Mouse (Mus musculus) thymus, postnatal 14 days (tissue): Measurements from ENCODE around the gene Hif3a.
A peak's percentile ranks its signal among the peaks of the same experiment; 100 is the strongest.
"Not testable (repeated sequence)": the region's sequence is repeated elsewhere in the genome, so short reads cannot be mapped to it uniquely, and the experiment has no call there.

ENCODE experiments used
- DNase-seq: peaks from one replicate; pipeline ENCODE4 v3.0.0; 2021

Hif3a gene

DNA sequence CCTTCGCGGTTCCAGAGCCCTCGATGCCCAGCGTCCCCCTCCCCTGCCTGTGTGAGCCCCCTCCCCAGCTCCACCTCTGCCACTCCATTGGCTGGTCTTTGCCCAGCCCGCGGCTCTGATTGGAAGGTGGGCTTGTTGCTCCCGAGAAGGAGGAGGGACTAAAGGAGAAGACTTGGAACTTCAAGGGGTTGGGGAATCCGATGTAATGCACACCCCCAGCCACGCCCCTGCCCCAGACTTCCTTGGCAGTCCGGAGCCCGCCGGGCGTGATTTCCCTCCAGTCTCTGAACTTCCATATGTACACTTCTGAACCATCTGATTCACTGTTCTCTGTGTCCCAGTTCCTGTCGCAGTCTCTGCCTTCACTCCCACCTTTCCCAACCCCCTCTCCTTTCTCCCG, at the start of gene Hif3a:
Hif3a (minus strand) TSS at position 39 of the 400 bp plus-strand sequence.
- DNase-seq = no peak

DNA sequence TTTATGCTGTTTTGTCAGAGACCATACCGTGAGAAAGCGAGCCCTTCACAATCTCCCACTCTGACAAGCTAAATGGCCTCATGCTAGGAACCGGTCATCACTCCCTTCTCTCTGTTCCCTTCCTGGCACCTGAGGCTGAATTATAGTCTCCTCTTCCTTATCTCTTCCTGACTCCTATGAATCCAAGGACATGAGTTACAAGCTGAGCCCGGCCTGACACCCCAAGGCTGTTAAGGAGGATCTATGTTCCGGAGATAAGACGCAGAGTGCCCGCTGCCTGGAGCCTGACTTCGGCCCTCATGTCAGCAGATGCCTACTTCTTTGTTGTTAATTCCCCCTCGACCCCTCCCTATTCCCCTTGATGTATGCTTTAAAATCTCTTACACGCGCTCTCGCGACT, 39.4 kb upstream of the Hif3a start:
- DNase-seq = not testable (repeated sequence)

DNA sequence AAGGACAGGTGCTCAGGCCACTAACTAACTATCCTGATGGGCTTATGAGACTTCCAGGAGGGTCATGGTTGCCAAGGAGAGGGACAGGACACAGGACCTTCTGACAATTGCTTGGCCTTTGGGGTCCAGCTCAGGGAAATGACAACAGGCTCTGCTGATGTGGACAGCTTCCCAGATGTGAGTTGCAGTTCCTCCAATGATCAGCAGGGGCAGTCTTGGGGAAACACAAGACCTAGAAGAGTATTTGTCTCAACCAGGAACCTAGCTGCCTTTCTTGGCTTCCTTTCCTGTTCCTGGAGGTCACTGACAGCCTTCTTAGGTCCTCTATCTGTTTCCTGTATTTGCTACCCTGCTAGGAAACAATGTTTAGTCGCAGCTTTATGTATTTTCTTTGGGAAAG, 29.1 kb upstream of the Hif3a start:
- peak; percentile 44 for DNase-seq

DNA sequence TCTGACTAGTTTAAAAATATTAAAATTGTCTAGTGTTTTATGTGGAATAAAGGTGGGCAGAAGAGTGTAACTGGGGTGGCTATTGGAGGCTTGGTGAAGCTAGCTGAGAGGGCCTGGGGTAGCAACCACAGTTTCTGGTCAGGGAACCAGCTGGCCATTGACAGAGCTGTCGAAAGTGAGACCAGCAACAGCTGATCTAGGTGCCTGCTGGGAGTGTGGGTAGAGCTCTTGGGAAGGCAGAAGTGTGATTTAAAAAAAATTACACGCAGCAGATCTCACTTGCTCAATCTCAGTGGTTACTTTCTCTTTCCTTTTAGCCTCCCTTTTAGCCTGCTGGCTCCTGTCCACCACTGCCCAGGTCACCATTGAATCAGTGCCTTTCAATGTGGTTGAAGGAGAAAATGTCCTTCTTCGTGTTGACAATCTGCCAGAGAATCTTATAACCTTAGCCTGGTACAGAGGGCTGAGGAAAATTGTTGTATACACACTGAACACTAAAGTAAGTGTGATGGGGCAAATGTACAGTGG, 27.9 kb upstream of the Hif3a start:
- no peak for DNase-seq

DNA sequence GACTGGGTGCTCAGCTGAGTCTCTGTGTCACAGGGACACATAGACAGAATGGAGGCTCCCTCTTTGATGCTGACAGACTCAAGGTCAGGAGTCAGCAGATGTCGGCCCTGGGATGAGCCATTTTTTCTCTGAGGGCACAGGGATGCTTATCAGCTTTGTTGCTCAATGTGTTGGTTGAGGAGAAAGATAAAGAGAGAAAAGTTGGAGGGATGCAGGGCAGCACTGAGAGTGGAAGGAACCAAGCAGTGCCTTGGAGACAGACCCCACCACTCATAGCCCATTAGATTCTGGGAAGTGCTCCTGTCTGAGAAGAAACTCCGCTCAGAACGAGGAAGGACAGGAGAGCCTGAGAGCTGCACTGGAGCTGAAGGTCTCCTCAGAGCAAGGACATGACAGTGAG, 25.5 kb upstream of the Hif3a start:
- DNase-seq = no peak

DNA sequence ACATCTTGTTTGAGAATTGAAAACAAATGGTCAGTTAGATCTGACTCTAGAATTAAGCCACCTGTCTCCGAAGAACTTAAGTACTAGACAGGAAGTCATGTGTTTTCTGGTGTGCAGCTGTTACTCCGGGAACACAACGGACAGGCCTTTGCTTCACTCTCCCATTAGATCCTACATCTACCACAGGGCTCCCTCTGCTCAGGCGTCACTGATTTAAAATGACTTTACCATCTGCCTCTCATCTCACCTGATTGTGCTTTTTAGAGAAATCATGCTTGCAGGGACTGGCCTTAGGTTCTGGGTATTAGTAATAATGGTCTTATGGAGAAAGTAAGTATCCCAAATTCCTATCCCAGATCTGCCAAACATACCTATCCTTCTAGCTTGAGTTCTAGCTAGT, 20.5 kb upstream of the Hif3a start:
- no peak for DNase-seq

DNA sequence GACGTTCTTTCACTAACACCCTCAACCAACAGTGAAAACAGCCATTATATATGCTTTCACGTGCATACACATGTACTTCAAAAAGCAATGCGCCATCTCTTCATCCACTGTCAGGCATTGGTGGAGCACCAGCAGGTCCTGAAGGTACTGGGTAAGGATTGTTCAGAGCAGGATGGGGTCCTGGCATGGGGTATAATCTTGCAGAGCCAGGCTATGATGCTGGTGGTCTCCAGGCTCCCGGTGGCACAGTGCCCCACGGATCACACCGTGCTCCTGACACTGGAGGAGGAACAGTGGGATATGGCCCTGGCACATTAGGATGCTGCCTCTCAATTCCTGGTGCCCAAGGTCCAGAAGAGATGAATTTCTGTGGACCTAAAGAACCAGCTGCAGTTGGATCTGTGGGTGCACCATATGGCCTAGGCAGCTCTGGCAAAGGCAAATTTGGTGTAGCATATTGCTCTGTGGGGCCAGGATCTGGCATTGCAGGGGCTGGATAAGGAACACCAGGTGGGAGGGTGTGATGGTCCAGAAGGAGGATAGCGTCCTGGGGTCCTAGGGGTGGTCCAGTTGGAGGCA, 15.9 kb upstream of the Hif3a start:
- DNase-seq = no peak

DNA sequence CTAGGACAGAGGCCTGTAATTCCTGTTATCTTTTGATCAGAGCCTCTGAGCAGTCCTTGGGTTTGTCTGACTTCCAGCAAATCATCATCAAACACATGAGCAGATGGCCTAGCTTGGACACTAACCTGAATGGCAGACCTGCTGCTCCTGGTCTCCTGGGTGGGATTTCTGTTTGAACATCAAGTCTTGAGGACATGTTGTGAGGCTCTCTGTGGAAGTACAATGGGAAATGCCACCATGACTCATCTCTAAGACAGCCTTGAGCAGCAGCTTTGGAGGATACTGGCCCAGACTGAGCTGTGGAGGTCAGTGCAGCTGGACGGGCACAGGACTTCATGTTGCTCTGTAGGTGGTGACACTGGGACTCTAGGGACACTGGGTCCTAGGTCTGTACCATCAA, 14.3 kb upstream of the Hif3a start:
- DNase-seq = no peak

DNA sequence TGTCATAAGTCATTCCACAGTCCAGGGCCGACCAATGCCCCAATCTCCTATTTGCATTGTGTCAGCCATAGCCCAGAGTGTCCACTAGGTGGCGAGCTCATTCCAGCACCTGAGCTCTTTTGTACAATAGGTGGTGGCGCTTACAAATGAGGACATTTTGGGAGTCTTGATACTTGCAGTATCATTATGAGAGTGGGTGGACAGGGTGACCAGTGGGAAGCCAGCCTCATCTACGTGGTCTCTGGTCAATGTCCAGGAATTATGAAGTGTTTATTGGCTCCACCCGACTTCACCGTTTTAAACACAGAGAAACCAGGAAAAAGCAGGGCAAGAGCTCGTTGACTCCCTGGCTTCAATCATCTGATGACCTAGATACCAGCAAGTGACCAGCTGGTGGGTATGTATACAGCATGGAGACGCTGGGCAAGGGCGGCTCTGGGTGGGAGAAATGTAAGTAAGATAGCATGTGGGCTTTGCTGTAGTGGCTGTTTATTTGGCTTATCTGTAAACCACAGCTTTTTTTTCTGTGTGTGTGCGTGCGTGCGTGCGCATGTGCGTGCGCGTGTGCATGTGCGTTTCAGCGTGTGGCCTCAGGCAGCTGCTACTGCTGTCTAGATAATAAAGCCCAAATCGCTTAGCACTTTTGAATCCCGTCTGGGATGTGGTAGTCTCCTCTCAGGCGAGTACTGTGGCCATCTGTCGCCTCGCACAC, 11.8 kb upstream of the Hif3a start, which contains the start of gene Psg16:
Psg16 (plus strand) TSS at position 137 of the 712 bp plus-strand sequence.
- peak; percentile 60 for DNase-seq

DNA sequence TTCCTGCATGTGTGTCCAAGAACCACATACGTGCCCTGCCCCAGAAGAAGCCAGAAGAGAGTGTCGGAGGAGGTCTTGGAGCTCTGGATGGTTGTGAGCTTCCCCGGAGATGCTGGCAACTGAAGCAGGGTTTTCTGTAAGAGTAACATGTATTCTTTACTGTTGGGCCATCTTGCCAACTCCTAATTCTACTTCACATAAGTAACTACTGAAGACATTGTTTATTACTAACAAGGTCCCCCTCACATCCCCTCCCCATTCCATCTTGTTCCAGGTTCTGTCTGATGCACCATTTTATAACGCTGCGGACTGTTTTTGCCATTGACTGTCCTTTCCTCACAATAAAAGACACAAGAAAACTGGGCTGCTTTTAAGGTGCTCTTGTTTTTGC, 11.3 kb upstream of the Hif3a start:
- DNase-seq = no peak

DNA sequence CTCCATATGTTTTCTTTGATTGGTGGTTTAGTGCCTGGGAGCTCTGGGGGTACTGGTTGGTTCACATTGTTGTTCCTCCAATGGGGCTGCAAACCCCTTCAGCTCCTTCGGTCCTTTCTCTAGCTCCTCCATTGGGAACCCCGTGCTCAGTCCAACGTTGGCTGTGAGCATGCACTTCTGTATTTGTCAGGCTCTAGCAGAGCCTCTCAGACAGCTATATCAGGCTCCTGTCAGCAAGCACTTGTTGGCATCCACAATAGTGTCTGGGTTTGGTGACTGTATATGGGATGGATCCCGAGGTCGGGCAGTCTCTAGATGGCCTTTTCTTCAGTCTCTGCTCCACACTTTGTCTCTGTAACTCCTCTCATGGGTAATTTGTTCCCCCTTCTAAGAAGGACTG, 5.4 kb upstream of the Hif3a start:
- DNase-seq = not testable (repeated sequence)

DNA sequence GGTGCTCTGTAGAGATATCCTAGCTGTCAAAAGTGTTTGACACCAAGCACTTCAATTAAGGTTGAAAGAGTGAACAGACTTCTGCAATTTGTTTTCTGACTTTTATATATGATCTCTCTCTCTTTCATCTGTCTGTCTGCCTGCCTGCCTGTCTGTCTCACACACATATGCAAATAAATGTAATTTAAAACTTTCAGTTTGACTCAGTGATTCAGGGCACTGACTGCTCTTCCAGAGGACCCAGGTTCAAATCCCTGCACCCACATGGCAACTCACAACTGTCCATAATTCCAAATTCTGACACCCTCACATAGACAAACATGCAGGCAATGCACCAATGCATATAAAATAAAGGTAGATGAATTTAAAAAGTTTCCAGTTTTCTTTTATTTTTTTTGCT, 4.8 kb upstream of the Hif3a start:
- DNase-seq = no peak

DNA sequence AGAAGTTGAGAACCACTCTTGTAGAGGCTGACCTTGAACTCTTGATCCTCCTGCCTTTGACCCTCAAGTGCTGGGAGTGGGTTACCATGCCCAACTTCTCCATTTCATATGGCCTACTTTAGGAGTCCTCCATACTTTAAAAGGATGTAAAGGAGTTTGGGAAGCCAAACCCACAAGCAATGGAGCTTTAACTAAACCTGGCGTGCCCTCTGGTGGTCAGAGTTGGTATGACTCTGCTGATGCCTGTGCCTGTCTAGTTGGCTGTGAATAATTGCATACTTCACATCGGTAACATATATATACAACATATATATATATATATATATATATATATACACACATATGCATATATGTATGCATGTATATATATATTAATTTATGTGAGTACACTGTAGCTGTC, 4.2 kb upstream of the Hif3a start:
- DNase-seq = peak; percentile 83

DNA sequence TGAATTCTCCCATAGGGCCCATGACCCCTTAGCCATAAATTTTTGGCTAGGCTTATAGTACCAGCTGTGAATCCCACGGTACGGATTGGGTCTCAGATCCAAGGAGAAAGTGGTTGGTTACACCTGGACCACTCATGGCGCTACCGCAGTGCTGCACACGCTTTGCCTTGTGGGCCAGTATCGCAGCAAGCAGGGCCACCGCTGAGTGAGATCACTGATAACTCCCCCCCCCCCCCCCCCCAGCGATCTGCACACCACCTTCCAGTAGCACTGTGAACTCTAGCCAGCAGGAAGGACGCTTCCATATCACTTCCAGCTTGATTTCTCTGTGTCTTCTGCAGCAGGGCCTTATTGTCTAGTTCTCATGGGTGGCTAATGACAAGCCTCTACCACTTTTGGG, 3.4 kb upstream of the Hif3a start:
- DNase-seq = no peak

DNA sequence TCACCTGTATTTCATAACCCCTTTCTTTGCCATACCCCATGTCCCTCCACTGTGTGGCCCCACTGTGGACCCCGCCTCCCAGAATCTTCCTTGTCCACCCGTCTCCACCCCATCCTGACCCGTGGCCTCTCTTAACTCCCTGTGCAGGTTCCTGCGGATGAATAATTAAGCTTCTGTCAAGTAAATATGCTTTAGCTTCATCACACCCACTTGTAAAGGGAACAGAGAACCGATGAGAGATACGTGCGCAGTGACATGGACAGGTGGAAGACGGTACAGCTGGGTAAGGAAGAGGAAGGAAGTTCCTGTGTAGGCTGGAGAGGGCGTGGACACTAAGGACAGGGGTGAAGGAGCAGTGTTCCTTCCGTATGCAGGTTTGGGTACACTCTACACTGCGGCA, 618 bp upstream of the Hif3a start:
- DNase-seq = no peak

DNA sequence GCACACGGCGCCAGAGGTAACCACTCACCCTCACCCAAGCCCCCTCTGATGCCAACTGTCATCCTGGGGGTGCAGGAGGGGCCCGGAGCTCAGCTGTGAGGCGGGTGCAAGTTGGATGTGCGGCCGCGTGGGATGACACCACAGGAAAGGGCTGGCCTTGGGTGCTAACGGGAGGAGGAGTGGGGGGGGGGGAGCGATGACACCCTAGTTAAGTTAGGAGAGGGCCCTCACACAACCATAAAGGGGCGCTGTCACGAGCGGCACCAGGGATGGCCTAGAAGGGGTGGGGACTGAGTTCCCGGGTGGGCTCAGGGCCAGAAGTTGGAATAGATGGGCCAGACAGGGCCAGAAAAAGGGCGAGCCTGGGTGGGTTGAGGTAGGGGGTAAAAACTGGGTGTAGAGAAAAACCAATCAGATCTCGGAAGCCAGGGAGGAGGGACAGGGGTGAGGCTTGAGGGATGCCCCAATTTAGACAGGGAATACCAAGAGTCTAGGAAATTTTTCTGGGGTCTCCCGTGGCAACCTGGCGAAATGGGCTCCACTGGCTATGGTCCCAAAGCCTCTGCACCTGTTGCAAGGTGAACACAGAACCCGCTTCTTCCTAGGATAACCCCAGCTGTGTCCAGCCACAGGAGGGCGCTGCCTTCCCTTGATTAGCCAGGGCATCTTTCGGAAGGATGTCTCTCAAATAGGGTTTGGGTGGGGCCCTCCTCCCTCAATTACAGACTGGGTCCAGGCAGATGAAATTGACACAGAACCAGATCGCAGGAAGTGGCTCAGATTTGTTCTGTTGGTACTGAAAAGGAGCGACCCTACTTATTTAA, 1.2 kb downstream of the Hif3a start:
- DNase-seq = peak; percentile 44

DNA sequence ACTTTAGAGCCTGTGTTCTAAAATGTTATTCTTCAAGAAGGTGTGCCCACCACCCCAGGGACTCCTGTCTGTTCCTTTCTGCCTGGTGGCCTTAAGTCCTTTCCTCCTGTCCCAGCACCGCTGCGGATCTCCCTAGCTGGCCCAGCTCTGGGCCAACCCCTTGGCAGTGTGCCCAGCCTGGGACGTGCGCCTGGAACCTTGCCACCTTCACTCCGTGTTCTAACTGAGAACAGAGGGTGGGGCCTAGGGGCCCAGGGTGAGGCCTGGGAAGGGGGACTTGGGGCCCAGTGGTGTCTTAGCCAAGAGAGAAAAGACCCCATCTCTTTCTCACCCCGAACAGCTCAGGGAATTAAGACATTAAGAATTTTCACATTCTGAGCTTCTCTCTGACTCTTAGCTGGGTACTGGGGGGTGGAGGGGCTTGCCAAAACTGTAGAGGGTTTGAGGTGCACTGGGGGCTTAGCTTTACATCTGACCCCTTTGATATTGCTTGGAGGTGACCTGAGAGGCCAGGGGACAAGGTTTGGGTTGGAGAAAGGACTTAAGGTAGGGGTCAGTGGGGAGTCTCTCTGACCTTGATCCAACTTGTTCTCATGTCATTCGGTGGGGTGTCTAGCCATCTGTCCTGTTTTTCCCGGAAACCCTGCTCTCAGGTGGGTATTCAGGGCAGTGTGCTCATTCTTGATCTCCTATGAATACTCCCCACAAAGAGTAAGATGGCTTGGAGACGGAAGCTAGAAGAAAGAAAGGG, 2.0 kb downstream of the Hif3a start:
- peak; percentile 43 for DNase-seq

DNA sequence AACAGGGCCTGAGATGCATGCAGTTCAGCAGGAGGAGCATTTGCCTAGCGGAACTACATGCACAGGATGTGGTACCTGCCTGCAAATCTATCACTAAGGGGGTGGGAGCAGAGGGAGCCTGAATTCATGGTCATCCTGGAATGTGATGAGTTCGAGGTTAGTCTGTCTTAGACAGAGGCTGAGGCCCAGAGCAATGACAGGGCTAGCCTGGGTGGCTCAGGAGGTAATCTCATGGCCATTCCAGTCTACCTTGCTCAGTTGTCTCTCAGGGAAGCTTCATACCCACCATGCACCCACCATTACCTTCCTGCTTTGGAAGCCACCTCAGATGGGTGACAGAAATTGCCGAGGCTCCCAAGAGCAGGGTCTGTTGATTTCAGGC, 2.8 kb downstream of the Hif3a start:
- peak; percentile 39 for DNase-seq

DNA sequence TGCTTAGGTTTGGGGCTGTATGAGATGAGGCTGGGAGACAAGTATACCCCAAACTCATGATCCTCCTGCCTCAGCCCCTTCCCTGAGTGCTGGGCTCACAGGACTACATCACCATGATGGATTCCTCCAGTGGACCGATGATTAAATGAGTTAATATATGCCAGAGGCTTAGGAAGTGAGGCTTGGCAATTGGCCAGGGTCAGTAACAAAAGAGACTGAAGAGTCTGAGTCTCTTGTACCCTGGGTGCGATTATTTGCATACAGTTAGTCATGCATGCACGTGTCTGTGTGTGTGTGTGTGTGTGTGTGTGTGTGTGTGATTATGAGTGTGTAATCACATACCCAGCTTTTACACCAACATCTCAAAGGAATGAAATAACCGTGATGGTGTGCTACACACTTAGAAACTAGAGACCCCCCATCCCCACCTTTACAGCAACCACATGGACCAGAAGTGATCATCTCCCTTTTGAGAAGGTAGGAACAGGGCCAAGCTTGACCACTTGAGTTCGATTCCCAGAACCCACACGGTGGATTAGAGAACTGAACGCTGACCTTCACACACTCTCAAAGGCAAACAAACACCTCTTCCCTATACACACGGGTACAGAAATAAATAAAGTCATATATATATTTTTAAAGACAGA, 3.3 kb downstream of the Hif3a start:
- no peak for DNase-seq

DNA sequence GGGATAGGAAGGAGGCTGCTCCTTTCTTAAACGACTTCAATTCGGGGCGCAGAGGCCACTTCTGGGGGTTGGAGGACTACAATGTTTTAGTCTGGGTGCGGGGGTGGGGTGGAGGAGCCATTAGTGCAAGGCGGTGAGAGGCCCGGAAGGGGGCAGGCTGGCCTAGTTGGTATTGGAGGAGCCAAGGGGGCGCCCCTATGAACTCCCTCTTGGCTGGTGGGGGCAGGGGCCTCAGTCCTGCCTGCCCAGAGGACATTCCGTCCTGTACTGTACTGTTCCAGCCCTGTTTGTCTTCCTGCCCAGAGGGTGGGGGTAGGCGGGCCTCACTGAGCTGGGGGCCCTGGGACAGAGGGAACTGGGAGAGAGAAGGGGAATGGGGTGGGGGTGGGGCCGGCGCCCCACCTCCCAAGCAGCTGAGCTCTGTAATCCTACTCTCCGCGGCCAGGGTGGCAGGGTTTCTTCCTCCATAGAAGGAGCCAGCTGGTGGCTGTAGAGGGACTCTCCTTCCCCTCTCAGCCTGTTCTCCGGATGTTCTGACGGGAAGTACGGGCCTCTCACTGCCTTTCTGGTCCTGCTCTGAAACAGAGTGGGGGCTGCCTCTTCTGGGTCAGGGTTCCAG, 4.0 kb downstream of the Hif3a start:
- DNase-seq = peak; percentile 77

DNA sequence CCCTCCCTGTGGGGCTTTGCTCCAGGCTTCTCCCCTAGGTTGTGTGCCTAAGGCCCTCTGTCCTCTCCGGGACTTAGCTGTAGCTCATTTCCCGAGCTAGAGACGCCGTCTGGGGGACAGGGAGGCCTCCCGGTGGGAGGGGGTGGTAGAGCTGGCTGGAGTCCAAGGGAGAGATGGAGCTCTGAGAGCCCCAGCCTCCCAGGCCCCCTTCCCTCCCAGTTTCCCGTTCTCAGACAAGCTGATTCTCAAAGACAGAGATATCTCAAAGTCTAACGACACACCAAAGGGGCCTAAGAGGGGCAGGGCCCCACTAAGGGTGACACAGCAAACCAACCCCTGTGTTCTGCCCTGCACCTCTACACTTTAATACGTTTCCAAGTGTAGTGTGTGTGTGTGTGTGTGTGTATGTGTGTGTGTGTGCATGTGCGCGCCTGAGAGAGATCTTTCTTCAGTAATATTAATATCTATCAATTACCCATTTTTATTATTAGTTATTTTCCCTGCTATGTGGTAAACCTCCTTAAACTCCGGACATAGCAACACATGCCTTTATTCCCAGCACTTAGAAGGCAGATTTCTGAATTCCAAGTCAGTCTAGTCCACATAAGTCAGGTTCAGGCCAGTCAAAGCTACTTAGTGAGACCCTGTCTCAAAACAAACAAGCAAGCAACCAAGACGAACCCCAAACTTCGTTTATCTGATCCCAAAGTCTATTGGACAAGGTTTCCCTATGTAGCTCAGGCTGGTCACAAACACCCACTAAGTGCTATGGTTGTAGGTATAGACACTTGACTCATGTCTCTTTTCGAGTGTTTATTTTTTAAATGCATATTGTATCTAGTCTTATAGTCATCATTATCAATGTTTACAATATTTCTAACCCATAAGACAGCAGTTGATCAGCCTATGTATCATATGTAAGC, 5.4 kb downstream of the Hif3a start:
- peak; percentile 49 for DNase-seq
